Mouse (Mus musculus) kidney, postnatal 36 days (tissue): ENCODE measurements at regions not wholly inside any gene's neighbourhood (a gene's known extent, or its start where the extent isn't known, plus 50 kb on each side); places are given as distances from the start of the nearest gene placed in this dataset.
"Not testable (repeated sequence)": the region's sequence is repeated elsewhere in the genome, so short reads cannot be mapped to it uniquely, and the experiment has no call there.

Experiments used
- DNase-seq, 2 experiments: peaks; one replicate each; pipeline ENCODE4 v3.0.0; 2021 to 2022; ENCODE audit warnings: mixed read lengths in 2 of 2

GRCm38 (mm10) chr6:37748296-37748980 lies 122.2 kb upstream of the Trim24 start:
- no peak for DNase-seq

DNA sequence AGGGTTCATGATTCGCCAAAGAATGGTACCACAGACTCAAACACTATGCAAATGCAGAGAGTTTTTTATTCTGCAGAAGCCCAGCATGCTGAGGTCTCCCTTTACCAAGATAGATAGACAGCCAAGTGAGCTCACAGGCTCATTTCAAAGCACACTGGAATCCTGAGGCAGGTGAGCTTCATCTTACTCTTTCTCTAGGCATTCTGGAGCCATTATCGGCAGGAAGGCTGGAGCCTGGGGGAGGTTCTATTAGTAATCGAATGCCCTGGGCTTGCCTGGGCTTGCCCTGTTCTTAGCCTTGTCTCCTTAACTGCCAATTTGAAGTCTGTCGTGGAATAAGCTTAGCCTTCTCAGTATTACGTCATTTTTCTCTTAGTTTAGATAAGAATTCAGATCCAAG lies 121.6 kb upstream of the Trim24 start:
- no peak for DNase-seq

- DNase-seq: peak in 1 of 2 experiments; percentile 25
Measured at GRCm38 (mm10) chr6:37750271-37750670, 120.3 kb upstream of the Trim24 start.

- DNase-seq: no peak
Measured at GRCm38 (mm10) chr6:37751701-37752100, 118.9 kb upstream of the Trim24 start.

GRCm38 (mm10) chr6:37761003-37761402 lies 109.6 kb upstream of the Trim24 start:
- DNase-seq: not testable (repeated sequence)

- DNase-seq: peak in 1 of 2 experiments; percentile 5
Measured at GRCm38 (mm10) chr6:37763036-37763435, 107.6 kb upstream of the Trim24 start.

- no peak for DNase-seq
Measured at GRCm38 (mm10) chr6:37767690-37768089, 102.9 kb upstream of the Trim24 start.

- DNase-seq: no peak
Measured at GRCm38 (mm10) chr6:37773294-37773693, 97.3 kb upstream of the Trim24 start.

- DNase-seq: no peak
Measured at GRCm38 (mm10) chr6:37775151-37775550, 95.5 kb upstream of the Trim24 start.

GRCm38 (mm10) chr6:37779893-37780292 lies 90.7 kb upstream of the Trim24 start:
- DNase-seq: no peak

DNA sequence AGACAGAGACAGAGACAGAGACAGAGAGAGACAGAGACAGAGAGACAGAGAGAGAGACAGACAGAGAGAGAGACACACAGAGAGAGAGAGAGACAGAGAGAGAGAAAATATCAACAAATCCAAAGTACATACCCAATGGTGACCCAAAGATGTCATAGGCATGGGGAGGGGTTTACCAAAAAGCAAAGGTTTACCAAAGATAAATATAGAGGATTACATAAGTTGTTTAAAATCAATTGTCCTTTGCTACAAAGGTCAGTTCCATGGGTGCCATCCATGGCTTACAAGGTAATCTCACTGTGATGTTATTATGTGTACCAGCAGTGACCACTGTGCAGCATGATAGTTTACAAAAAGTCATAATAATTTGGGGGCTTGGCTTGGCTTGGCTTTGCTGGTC lies 88.7 kb upstream of the Trim24 start:
- DNase-seq: no peak

GRCm38 (mm10) chr6:37785280-37785679 lies 85.3 kb upstream of the Trim24 start:
- DNase-seq: not testable (repeated sequence)

DNA sequence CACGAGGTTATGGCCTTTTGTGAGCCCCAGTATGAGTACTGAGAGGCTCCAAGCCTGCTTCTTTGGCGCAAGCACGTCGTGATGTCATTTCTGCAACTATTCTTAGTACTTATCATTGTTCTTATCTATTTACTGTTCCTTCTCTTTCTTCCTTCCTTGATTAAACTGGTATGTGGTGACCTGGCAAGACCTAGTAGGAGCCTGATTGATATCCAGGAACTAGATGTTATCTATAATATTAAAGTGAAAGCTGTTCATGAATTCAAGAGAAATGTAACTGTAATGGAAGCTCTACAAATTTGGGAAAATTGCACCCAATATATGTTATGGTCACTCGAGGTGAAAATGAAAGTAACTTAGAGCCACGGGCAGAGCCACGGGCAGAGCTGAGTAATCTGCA lies 84.9 kb upstream of the Trim24 start:
- no peak for DNase-seq

DNA sequence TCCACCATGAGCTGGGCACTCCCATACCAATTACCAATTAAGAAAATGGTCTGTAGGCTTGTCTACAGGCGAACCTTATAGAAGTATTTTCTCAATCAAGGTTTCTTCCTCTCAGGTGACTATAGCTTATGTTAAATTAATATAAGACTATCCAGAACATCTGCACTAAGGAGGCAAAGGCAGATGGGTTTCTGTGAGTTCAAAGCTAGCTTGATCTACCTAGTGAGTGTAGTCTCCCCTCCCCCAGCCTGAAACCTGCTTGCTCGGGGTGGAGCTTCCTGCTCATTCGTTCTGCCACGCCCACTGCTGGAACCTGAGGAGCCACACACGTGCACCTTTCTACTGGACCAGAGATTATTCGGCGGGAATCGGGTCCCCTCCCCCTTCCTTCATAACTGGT lies 82.8 kb upstream of the Trim24 start:
- DNase-seq: not testable (repeated sequence)

- DNase-seq: no peak
Measured at GRCm38 (mm10) chr6:37790878-37791277, 79.7 kb upstream of the Trim24 start.

GRCm38 (mm10) chr6:37794211-37794610 lies 76.4 kb upstream of the Trim24 start:
- DNase-seq: peak in 1 of 2 experiments; percentile 7

GRCm38 (mm10) chr6:37795001-37795400 lies 75.6 kb upstream of the Trim24 start:
- no peak for DNase-seq

DNA sequence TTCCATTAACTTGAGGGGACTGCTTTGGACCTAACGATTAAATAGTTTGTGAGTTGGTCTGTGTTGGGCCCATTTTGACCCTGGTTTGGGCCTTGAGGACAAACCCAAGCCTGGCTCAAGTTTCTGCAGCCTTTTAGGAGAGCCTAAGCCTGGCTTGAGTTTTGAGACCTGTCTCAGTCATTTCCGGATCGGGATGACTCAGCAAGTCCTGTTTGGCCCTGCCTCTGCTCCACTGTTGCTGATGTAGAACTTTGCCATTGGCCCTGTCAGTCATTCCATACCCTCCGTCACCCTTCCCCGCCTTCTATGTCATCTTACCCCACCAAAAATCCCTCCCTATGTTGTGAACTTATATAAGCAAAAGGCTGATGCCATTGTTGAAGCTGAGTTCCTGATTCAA lies 67.4 kb upstream of the Trim24 start:
- DNase-seq: no peak

DNA sequence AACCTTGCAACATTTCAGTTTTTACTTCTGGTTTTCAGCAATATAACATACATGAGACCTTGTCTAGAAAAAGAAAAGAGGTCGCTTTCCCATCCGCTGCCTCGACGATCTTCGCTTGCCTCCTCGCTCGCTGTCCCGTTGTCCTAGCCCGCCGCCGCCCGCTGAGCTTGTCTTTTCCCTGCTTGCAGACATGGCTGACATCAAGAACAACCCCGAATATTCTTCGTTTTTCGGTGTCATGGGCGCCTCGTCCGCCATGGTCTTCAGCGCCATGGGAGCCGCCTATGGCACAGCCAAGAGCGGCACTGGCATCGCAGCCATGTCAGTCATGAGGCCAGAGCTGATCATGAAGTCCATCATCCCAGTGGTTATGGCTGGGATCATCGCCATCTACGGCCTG lies 64.7 kb upstream of the Trim24 start:
- DNase-seq: not testable (repeated sequence)

DNA sequence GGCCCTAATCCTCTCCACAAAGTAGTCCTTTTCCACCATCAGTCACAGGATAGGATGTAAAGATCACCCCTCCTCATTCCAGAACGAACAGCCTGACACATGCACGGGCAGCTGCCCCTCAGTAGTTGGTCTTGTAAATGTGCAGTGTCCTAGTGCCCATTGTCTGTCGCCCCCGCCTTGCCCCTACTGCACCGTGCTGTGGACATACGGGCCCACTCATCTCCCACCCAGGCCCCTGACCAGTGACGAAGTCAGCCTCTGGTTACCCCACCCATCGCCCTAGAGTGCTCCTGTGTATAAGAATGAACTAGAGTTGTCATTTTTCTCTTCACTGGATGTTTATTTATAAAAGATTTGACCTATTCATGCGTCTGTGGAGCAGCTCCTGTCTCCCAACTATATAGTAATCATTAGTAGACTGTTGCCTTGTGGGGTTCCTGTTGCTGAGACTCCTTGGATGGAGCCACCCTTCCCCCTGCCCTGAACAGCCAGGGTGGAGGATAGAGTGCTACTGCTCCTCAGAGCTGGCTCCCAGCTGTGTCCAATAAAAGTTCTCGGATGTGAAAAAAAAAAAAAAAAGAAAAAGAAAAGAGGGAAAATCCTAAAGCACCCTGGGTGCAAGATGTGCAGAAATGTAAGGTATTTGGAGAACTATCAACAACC lies 64.0 kb upstream of the Trim24 start:
- DNase-seq: not testable (repeated sequence)

GRCm38 (mm10) chr6:37815218-37815617 lies 55.4 kb upstream of the Trim24 start:
- DNase-seq: not testable (repeated sequence)
